Mouse (Mus musculus) layer of hippocampus, adult 2 months (tissue): ENCODE measurements around the gene Gm49369. TPM values are rescaled to one million over a fixed set of nuclear protein-coding genes. Genes with fewer than 3 reads are reported as not detected.
A peak's percentile ranks its signal among the peaks of the same experiment; 100 is the strongest.
"Not testable (repeated sequence)": the region's sequence is repeated elsewhere in the genome, so short reads cannot be mapped to it uniquely, and the experiment has no call there.

ENCODE experiments used
- DNase-seq, 2 experiments: peaks; one replicate each; pipeline ENCODE4 v3.0.0; 2022; ENCODE audit warnings: low spot score in 2 of 2
- H3K27ac ChIP-seq: fragments of 200-600 bp; 2 replicates; pipeline ENCODE4 v1.8.1; 2022
- H3K4me3 ChIP-seq: fragments of 200-600 bp; 2 replicates; pipeline ENCODE4 v1.8.1; 2022; ENCODE audit warnings: mild to moderate bottlenecking
- CTCF ChIP-seq: fragments of 200-600 bp; conservative IDR thresholded peaks from 2 replicates; pipeline ENCODE4 v1.8.1; 2022; ENCODE audit warnings: antibody characterized with exemption, mild to moderate bottlenecking, moderate library complexity
- long read RNA-seq, 2 experiments: library from polyadenylated mRNA; stranded (forward); transcript quantifications; one replicate each; pipeline ENCODE4 v2.0.0; 2021; ENCODE audit warnings: borderline mapping rate in 2 of 2
- total RNA-seq, 2 experiments: library from RNA; stranded (reverse); gene quantifications; 2 replicates each; pipeline ENCODE4 v1.2.3; 2021

Gene Gm49369
- 1 to 10 TPM in 1 of 2 experiments, not detected in 1; 4.4 TPM for total RNA-seq
- long read RNA-seq, experiment 1, result 0 reads
- long read RNA-seq, experiment 2, partial matches to known transcripts, result 0 of 1 reads
- long read RNA-seq, experiment 2, other reads (novel, unspliced or antisense), result 1 of 1 reads

DNA sequence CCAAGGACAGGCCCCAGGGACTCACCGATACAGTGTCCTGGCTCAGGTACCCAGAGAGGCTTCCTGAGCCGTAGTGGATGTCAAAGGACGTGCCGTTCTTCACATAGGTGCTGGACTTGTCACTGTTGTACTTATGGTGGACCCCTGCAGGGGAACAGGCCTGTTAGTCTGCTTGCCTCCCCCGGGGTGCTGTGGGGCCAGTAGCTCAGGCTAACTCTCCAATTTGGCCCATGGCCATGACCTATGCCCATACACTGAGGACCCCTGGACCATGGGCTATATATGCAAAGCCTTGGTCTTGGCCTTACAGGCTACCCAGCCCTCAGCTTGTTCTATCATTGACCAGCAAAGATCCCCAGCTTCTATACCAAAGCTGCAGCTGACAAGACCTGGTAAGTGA, at the start of gene Gm49369:
Gene Gm49369, minus strand, starts transcription at position 101 of the 400 bp plus-strand sequence.
- no peak for TF ChIP-seq CTCF
- H3K4me3 ChIP-seq, result no peak within 1 kb of the TSS
- no peak for DNase-seq
- H3K27ac ChIP-seq, result no peak within 1 kb of the TSS

- H3K27ac ChIP-seq, result no peak overlapping the region
- TF ChIP-seq CTCF, result no peak
- no peak for DNase-seq
- H3K4me3 ChIP-seq, result no peak overlapping the region
Measured at GRCm38 (mm10) chr7:142431106-142431505, 48.6 kb upstream of the Gm49369 start.

- H3K27ac ChIP-seq, result no peak overlapping the region
- TF ChIP-seq CTCF, result no peak
- DNase-seq, result peak in 1 of 2 experiments; percentile 22
- H3K4me3 ChIP-seq, result no peak overlapping the region
Measured at GRCm38 (mm10) chr7:142430160-142430678, 47.8 kb upstream of the Gm49369 start.

DNA sequence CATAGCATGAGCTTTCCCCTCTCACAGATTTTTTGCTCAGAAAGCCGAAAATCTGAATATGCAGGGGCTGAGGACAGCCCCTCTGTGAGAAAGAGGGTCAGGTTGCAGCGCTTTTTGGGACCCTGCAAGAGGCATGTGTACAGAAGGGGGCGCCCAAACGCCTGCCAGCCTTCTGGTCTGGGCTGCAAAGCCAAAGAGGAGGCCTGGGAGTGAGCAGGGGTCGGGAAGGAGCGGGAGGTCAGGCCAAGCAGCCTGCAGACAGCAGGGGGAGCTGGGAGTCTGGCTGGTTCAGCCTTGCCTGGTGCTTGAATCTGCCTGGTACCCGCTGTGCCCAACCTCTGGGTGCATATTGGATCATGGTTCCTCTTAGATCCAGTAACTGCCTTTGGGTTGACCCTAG, 45.7 kb upstream of the Gm49369 start:
- H3K27ac ChIP-seq, result no peak overlapping the region
- H3K4me3 ChIP-seq, result no peak overlapping the region
- DNase-seq, result no peak
- peak; percentile 67 for TF ChIP-seq CTCF

DNA sequence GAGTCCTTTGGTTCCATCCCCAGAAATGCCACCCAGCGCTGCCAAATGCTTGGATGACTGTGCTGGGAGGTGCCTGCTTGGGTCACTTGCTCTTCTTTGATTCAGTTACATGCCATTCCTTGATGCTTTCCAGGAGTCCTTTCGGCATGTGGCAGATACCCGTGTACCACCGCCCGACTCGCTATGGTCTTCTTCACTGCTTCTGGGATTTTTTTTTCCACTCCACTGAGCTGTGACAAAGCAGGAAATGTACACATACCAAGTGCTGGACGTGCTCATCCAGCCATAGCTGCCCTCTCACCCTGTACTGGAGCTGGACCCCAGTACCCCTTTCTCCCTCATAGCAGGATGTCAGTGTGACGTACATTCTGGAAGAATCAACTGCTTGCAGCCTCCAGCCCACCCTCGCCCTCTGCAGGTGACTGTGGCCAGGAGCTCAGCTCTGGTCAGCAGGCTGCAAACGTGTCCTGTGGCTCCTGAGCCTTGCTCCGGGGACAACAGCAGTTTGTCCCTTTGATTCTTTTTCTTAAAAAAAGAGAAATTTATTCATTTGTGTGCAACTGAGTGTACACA, 43.3 kb upstream of the Gm49369 start:
- Histone ChIP-seq H3K4me3 (no peak overlapping the region), H3K27ac (no peak overlapping the region)
- TF ChIP-seq CTCF, result peak; percentile 73
- no peak for DNase-seq

DNA sequence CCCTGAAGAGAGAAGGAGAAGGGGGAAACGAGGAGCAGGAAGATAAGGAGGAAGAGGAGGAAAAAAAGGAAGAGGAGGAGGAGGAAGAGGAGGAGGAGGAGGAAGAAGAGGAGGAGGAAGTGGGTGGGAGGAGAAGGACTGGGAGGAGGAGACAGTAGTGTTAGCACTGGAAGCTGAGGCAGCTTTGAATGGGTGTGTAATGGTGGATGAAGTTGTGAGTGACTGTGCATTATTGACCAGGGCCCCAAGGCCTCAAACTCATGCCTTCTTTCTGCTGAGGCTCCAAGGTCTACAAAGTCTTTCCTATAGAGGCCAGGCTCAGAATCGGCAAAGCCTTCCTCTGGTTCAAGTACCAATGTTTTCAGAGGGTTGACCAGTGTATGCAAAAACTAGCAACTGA, 39.4 kb upstream of the Gm49369 start:
- no peak for TF ChIP-seq CTCF
- no peak overlapping the region for H3K27ac ChIP-seq
- H3K4me3 ChIP-seq, result no peak overlapping the region
- DNase-seq, result no peak

- no peak for DNase-seq
- Histone ChIP-seq H3K4me3 (no peak overlapping the region), H3K27ac (no peak overlapping the region)
- no peak for TF ChIP-seq CTCF
Measured at GRCm38 (mm10) chr7:142419887-142420286, 37.4 kb upstream of the Gm49369 start.

- no peak overlapping the region for H3K27ac ChIP-seq
- TF ChIP-seq CTCF, result peak; percentile 17; the same call in 1 of the 2 replicates
- no peak overlapping the region for H3K4me3 ChIP-seq
- DNase-seq, result no peak
Measured at GRCm38 (mm10) chr7:142418679-142419078, 36.2 kb upstream of the Gm49369 start.

DNA sequence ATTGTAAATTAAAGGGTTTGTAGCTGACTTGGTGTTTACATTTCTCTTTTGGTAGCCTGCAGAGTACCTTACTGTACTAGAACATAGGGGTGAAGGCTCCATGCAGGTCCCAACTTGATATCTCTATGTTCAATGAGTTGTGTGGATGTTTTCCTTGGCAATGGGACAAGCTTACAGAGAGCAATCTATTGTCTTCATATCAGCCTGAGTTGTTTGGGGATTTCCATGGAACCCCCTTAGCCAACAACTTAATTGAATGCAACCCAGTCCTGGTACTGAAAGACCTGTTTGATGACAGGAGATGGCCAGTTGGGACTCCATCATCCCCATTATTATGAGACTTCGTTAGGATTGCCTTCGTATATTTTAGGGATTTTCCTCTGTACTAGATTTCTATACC, 35.6 kb upstream of the Gm49369 start:
- DNase-seq, result no peak
- Histone ChIP-seq H3K4me3 (no peak overlapping the region), H3K27ac (no peak overlapping the region)
- no peak for TF ChIP-seq CTCF

- no peak for TF ChIP-seq CTCF
- no peak for DNase-seq
- no peak overlapping the region for H3K27ac ChIP-seq
- H3K4me3 ChIP-seq, result no peak overlapping the region
Measured at GRCm38 (mm10) chr7:142416225-142416624, 33.8 kb upstream of the Gm49369 start.

DNA sequence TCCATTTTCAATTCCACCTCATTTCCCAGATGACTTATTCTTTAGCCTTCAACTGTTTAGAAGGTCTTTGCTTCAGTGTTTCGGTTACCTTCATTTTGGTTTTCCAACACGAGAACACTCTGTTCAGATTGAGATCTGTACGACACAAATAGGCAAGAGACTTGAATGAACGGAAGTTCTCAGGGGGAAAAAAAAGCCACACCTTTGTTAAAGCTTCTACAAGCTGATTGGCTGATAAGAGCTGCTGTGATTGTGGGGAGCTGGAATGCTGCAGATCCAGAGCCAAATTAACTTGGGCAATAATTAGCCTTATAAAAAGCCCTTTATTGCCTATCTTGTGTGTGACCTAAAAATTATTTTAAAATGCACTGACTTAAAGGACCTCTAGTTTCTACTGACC, 32.8 kb upstream of the Gm49369 start:
- H3K27ac ChIP-seq, result no peak overlapping the region
- DNase-seq, result no peak
- no peak overlapping the region for H3K4me3 ChIP-seq
- TF ChIP-seq CTCF, result no peak

GRCm38 (mm10) chr7:142413285-142413684, 30.8 kb upstream of the Gm49369 start:
- no peak for TF ChIP-seq CTCF
- H3K4me3 ChIP-seq, result no peak overlapping the region
- no peak overlapping the region for H3K27ac ChIP-seq
- DNase-seq, result no peak

GRCm38 (mm10) chr7:142409603-142410002, 27.1 kb upstream of the Gm49369 start:
- H3K27ac ChIP-seq, result no peak overlapping the region
- H3K4me3 ChIP-seq, result no peak overlapping the region
- no peak for DNase-seq
- TF ChIP-seq CTCF, result no peak

GRCm38 (mm10) chr7:142408686-142409085, 26.2 kb upstream of the Gm49369 start:
- Histone ChIP-seq H3K27ac (no peak overlapping the region), H3K4me3 (no peak overlapping the region)
- DNase-seq, result no peak
- TF ChIP-seq CTCF, result no peak

DNA sequence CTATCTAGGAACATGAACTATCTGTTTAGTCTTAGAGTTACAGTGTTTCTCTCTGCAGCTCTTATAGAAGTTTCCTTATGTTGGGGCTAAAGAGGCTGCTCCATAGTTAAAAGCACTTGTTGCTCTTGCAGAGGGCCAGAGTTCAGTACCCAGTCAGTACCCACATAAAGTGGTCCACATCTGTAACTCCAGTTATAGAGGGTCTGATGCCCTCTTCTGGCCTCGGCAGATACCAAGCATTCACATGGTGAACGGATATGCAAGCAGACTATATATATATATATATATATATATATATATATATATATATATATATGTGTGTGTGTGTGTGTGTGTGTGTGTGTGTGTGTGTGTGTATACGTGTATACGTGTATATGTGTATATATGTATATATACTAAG, 25.5 kb upstream of the Gm49369 start:
- H3K4me3 ChIP-seq, result no peak overlapping the region
- DNase-seq, result no peak

GRCm38 (mm10) chr7:142405134-142405533, 22.7 kb upstream of the Gm49369 start:
- not testable (repeated sequence) for H3K4me3 ChIP-seq, DNase-seq

More for the DNA sequence above, 25.5 kb upstream of the Gm49369 start:
- H3K27ac ChIP-seq, result no peak overlapping the region
- TF ChIP-seq CTCF, result peak; percentile 16; the same call in 1 of the 2 replicates

More at GRCm38 (mm10) chr7:142405134-142405533, 22.7 kb upstream of the Gm49369 start:
- H3K27ac ChIP-seq, result not testable (repeated sequence)
